Mouse (Mus musculus): ENCODE measurements around the gene Otx2. TPM values are rescaled to one million over a fixed set of nuclear protein-coding genes. Genes with fewer than 3 reads are reported as not detected.

Otx2 gene
- total and polyA plus RNA-seq, 3 experiments: not detected

DNA sequence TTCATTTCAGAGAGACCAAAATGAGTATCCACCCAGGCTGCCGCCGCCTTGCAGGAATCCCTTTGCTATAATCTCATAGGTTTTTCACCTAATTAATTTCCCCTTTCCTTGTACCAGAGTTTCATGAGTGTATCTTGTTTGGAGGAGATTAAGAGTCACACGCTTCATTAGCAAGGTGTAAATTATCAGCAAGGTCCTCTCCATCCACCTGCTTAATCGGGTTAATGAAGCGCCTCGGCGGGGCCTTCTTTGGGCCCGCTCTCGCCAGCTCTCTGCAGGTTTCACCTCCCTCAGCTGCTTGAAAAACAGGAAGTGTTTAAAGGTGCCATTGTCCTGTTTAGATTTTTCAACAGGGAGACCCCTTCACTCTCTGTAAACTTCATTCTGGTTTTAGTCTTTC is 44.2 kb downstream of the Otx2 start:
- Histone ChIP-seq H3K9me3 (replicated peaks; ENCODE audit: insufficient read depth, low read length) (no peaks in the 10 kb centered on the region), H3K4me3 (ENCODE audit: control insufficient read depth in 1 of 2, insufficient read depth in 1 of 2, low read depth in 2 of 2, low read length in 2 of 2) (no peak overlapping the region), H3K36me3 (ENCODE audit: control insufficient read depth in 1 of 2, insufficient read depth in 2 of 2, low read length in 2 of 2) (peaks cover 0 to 18% of the 10 kb centered on the region in 2 experiments; a peak in 2 of 4 replicates), H3K27me3 (ENCODE audit: control insufficient read depth in 1 of 2, insufficient read depth in 2 of 2, low read length in 2 of 2) (no peaks in the 10 kb centered on the region), H3K79me2 (ENCODE audit: control insufficient read depth, insufficient read depth, low read length, poor library complexity) (no peaks in the 10 kb centered on the region), H3K4me1 (ENCODE audit: control insufficient read depth in 1 of 2, insufficient read depth in 2 of 2, low read length in 2 of 2) (peaks cover 15 to 19% of the 10 kb centered on the region in 2 experiments), H3K9ac (ENCODE audit: control insufficient read depth, low read depth, low read length, poor library complexity, severe bottlenecking) (0 out of 2 replicates have a peak overlapping the region, but pooled peaks have one; percentile 14), H3K27ac (ENCODE audit: control insufficient read depth, low read depth, low read length) (peak overlapping the region; percentile 18)
- DNase-seq (ENCODE audit: low read depth, low spot score): peak; percentile 50
- no peak for TF ChIP-seq MYB (IDR thresholded peaks at IDR 0.05; ENCODE audit: low read depth, low read length)
- peak; percentile 24; the same call in 1 of the 2 replicates for TF ChIP-seq ETS1 (IDR thresholded peaks at IDR 0.05; ENCODE audit: low read depth, low read length)
- TF ChIP-seq TBP (IDR thresholded peaks at IDR 0.05; ENCODE audit: low read depth, low read length): no peak
- no peak for TF ChIP-seq TAL1 (IDR thresholded peaks at IDR 0.05; ENCODE audit: low read length)
- peak; percentile 28 to 58; a peak in 2 of 4 replicates for TF ChIP-seq EP300 (IDR thresholded peaks at IDR 0.05; ENCODE audit: low read depth in 1 of 2, low read length in 2 of 2)
- TF ChIP-seq MYC (IDR thresholded peaks at IDR 0.05; ENCODE audit: low read depth, low read length): no peak
- no peak for TF ChIP-seq CHD1 (IDR thresholded peaks at IDR 0.05; ENCODE audit: low read depth, low read length)

DNA sequence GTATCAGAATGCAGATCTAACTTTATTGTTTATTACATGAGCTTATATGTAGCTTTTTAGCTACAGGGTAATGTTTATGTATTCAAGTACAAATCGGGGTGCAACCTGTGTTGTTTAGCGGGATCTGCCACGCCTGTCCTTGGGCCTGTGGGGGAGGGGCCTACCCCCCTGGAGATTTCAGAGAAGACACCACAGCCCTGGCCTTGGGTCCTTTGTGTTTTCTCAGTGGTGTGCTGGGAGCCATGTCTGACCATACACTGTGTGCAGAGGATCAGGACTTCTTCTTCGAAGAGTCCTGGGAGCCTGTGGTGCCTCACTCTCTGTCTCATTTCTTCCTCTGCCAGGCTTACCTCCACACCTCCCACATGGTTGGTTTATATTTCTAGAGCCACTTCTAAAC is 47.3 kb downstream of the Otx2 start:
- no peak for DNase-seq (ENCODE audit: low read depth, low spot score)
- H3K4me1 ChIP-seq (ENCODE audit: control insufficient read depth in 1 of 2, insufficient read depth in 2 of 2, low read length in 2 of 2): peaks cover 15 to 19% of the 10 kb centered on the region in 2 experiments
- no peaks in the 10 kb centered on the region for H3K79me2 ChIP-seq (ENCODE audit: control insufficient read depth, insufficient read depth, low read length, poor library complexity)
- no peak overlapping the region for H3K4me3 ChIP-seq (ENCODE audit: control insufficient read depth in 1 of 2, insufficient read depth in 1 of 2, low read depth in 2 of 2, low read length in 2 of 2)
- TF ChIP-seq MAZ (IDR thresholded peaks at IDR 0.05; ENCODE audit: low read depth, low read length) (no peak), GATA1 (IDR thresholded peaks at IDR 0.05; ENCODE audit: low read depth, low read length) (no peak), TBP (IDR thresholded peaks at IDR 0.05; ENCODE audit: low read depth, low read length) (no peak), E2F4 (IDR thresholded peaks at IDR 0.05; ENCODE audit: borderline replicate concordance, low read depth, low read length) (no peak), POLR2AphosphoS2 (IDR thresholded peaks at IDR 0.05; ENCODE audit: low read length) (no peak), CTCF (IDR thresholded peaks at IDR 0.05 in 2 of 3, conservative IDR thresholded peaks at IDR 0.05 in 1 of 3; ENCODE audit: control insufficient read depth in 1 of 3, insufficient read depth in 1 of 3, low read depth in 2 of 3, low read length in 3 of 3, poor library complexity in 1 of 3, severe bottlenecking in 1 of 3) (no peak)
- no peaks in the 10 kb centered on the region for H3K27me3 ChIP-seq (ENCODE audit: control insufficient read depth in 1 of 2, insufficient read depth in 2 of 2, low read length in 2 of 2)
- H3K9ac ChIP-seq (ENCODE audit: control insufficient read depth, low read depth, low read length, poor library complexity, severe bottlenecking): no peak overlapping the region
- no peaks in the 10 kb centered on the region for H3K9me3 ChIP-seq (replicated peaks; ENCODE audit: insufficient read depth, low read length)
- H3K36me3 ChIP-seq (ENCODE audit: control insufficient read depth in 1 of 2, insufficient read depth in 2 of 2, low read length in 2 of 2): peaks cover 0 to 20% of the 10 kb centered on the region in 2 experiments; a peak in 2 of 4 replicates
- H3K27ac ChIP-seq (ENCODE audit: control insufficient read depth, low read depth, low read length): no peak overlapping the region

DNA sequence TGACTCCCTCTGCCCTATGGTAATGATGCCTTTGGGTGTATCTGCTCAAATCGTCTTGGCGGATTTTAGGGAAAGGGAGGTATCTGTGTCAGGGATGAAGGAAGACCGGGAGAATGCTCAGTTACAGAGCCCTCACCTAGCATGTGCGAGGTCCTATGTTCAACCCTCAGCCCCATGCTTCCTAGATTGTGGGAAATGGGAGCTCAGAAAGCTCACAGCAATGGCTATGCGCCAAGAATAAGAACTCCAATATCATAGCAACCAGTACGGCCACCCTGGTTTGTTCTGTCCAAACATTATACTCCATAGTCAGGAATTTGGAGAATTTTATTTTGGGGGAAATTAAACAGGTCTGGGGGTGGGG is 48.3 kb downstream of the Otx2 start:
- DNase-seq (ENCODE audit: low read depth, low spot score): no peak
- Histone ChIP-seq H3K4me1 (ENCODE audit: control insufficient read depth in 1 of 2, insufficient read depth in 2 of 2, low read length in 2 of 2) (peaks cover 15 to 19% of the 10 kb centered on the region in 2 experiments), H3K27me3 (ENCODE audit: control insufficient read depth in 1 of 2, insufficient read depth in 2 of 2, low read length in 2 of 2) (no peaks in the 10 kb centered on the region), H3K9me3 (replicated peaks; ENCODE audit: insufficient read depth, low read length) (no peaks in the 10 kb centered on the region), H3K9ac (ENCODE audit: control insufficient read depth, low read depth, low read length, poor library complexity, severe bottlenecking) (no peak overlapping the region), H3K27ac (ENCODE audit: control insufficient read depth, low read depth, low read length) (no peak overlapping the region), H3K4me3 (ENCODE audit: control insufficient read depth in 1 of 2, insufficient read depth in 1 of 2, low read depth in 2 of 2, low read length in 2 of 2) (no peak overlapping the region), H3K79me2 (ENCODE audit: control insufficient read depth, insufficient read depth, low read length, poor library complexity) (no peaks in the 10 kb centered on the region), H3K36me3 (ENCODE audit: control insufficient read depth in 1 of 2, insufficient read depth in 2 of 2, low read length in 2 of 2) (peaks cover 0 to 20% of the 10 kb centered on the region in 2 experiments; a peak in 2 of 4 replicates)
- TF ChIP-seq CTCF (IDR thresholded peaks at IDR 0.05 in 2 of 3, conservative IDR thresholded peaks at IDR 0.05 in 1 of 3; ENCODE audit: control insufficient read depth in 1 of 3, insufficient read depth in 1 of 3, low read depth in 2 of 3, low read length in 3 of 3, poor library complexity in 1 of 3, severe bottlenecking in 1 of 3) (no peak), ZMIZ1 (IDR thresholded peaks at IDR 0.05; ENCODE audit: low read depth, low read length) (no peak), MAX (IDR thresholded peaks at IDR 0.05; ENCODE audit: low read length) (no peak), RAD21 (IDR thresholded peaks at IDR 0.05; ENCODE audit: low read depth, low read length) (no peak), TBP (IDR thresholded peaks at IDR 0.05; ENCODE audit: low read depth, low read length) (no peak), ETS1 (IDR thresholded peaks at IDR 0.05; ENCODE audit: low read depth, low read length) (no peak), ZC3H11A (IDR thresholded peaks at IDR 0.05; ENCODE audit: low read depth, low read length) (no peak), GATA1 (IDR thresholded peaks at IDR 0.05; ENCODE audit: low read depth, low read length) (no peak), BHLHE40 (IDR thresholded peaks at IDR 0.05; ENCODE audit: borderline replicate concordance, low read depth, low read length) (no peak), TCF12 (IDR thresholded peaks at IDR 0.05; ENCODE audit: low read depth, low read length) (no peak), MEF2A (IDR thresholded peaks at IDR 0.05; ENCODE audit: extremely low read depth, insufficient replicate concordance, low read depth, low read length, poor library complexity, severe bottlenecking) (no peak), ZNF384 (IDR thresholded peaks at IDR 0.05; ENCODE audit: low read depth, low read length) (no peak), POLR2AphosphoS5 (IDR thresholded peaks at IDR 0.05; ENCODE audit: borderline replicate concordance, low read depth, low read length) (no peak), TAL1 (IDR thresholded peaks at IDR 0.05; ENCODE audit: low read length) (no peak), ELF1 (IDR thresholded peaks at IDR 0.05; ENCODE audit: low read depth, low read length) (no peak), MYC (IDR thresholded peaks at IDR 0.05; ENCODE audit: low read depth, low read length) (no peak), USF2 (IDR thresholded peaks at IDR 0.05; ENCODE audit: borderline replicate concordance in 1 of 2, insufficient read depth in 1 of 2, low read depth in 1 of 2, low read length in 2 of 2) (no peak)
